Mouse (Mus musculus) heart, adult 2 months (tissue): ENCODE measurements around the gene Rps6ka5. TPM values are rescaled to one million over a fixed set of nuclear protein-coding genes. Genes with fewer than 3 reads are reported as not detected.

ENCODE experiments used
- DNase-seq, 2 experiments: peaks; one replicate each; pipeline ENCODE4 v3.0.0; 2021
- H3K27ac ChIP-seq: fragments of 200-600 bp; 2 replicates; pipeline ENCODE4 v1.8.1; 2022
- H3K27me3 ChIP-seq: fragments of 200-500 bp; 2 replicates; pipeline ENCODE4 v1.6.1; 2012; ENCODE audit warnings: mild to moderate bottlenecking, low read length, inconsistent platforms, mixed read lengths; ENCODE audit not compliant: control insufficient read depth, insufficient read depth
- H3K36me3 ChIP-seq: fragments of 200-500 bp; 2 replicates; pipeline ENCODE4 v1.6.1; 2012; ENCODE audit warnings: low read length, inconsistent platforms; ENCODE audit not compliant: control insufficient read depth, insufficient read depth
- H3K4me1 ChIP-seq: fragments of 200-500 bp; 2 replicates; pipeline ENCODE4 v1.6.1; 2011; ENCODE audit warnings: low read length; ENCODE audit not compliant: control insufficient read depth, insufficient read depth
- H3K4me3 ChIP-seq: fragments of 200-600 bp; 2 replicates; pipeline ENCODE4 v1.8.1; 2022
- H3K79me2 ChIP-seq: fragments of 200-500 bp; replicated peaks from 2 replicates; pipeline ENCODE4 v1.6.1; 2012; ENCODE audit warnings: mild to moderate bottlenecking, inconsistent platforms, low read length, moderate library complexity, mixed read lengths; ENCODE audit not compliant: control insufficient read depth, insufficient read depth
- H3K9ac ChIP-seq: fragments of 200-500 bp; 2 replicates; pipeline ENCODE4 v1.6.1; 2012; ENCODE audit warnings: low read depth, mild to moderate bottlenecking, control low read depth, inconsistent platforms, low read length, mixed read lengths
- CTCF ChIP-seq: fragments of 200-600 bp; IDR thresholded peaks from 2 replicates; pipeline ENCODE4 v1.8.1; 2022; ENCODE audit warnings: antibody characterized with exemption, mild to moderate bottlenecking, moderate library complexity
- EP300 ChIP-seq: fragments of 200-500 bp; IDR thresholded peaks from 2 replicates; pipeline ENCODE4 v1.6.1; 2011; ENCODE audit warnings: low read depth, low read length, control low read depth; ENCODE audit not compliant: insufficient read depth
- POLR2A ChIP-seq: fragments of 200-500 bp; IDR thresholded peaks from 2 replicates; pipeline ENCODE4 v1.6.1; 2011; ENCODE audit warnings: mild to moderate bottlenecking, low read depth, low read length, control low read depth; ENCODE audit not compliant: insufficient read depth
- WGBS: fragments of 180-500 bp; shearing (Covaris S2); methylation state at CpG from one replicate; pipeline ENCODE4 v1.1.7; 2018; 5-methylcytosine and 5-hydroxymethylcytosine counted together
- intact Hi-C: fragments of 180-260 bp; cut with DNase I; formaldehyde crosslinking; loops from one replicate; pipeline ENCODE4 v1.15.1; 2025
- polyA plus RNA-seq: library from polyadenylated mRNA; depleted of rRNA; stranded (reverse); fragments of >200 nt; gene quantifications from 2 replicates; pipeline ENCODE4 v1.2.3, GENCODE M21; 2012
- total RNA-seq, 2 experiments: library from RNA; stranded (reverse); gene quantifications; 2 replicates each; pipeline ENCODE4 v1.2.3; 2021

Rps6ka5 gene
- total and polyA plus RNA-seq, 3 experiments = 2.1 to 13.5 (median 10.8) TPM

DNA sequence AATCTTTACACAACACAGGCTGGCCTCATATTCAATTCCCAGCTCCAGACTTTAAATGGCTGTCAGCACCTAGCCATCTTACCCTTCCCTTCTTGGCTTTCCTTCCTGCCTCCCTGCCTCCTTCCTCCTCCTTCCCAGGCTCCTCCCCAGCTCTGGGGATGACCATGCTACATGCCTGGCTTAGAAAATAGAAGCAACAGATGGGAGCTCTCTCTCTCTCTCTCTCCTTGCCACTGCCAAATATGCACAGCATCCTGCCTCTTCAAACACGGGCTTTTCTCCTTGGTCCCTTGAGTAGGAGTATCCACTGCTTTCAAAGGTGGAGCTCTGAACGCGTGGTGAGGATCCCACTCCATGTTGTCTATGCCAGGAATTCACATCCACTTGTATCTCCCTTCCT lies 44.0 kb upstream of the Rps6ka5 start:
- Histone ChIP-seq H3K4me3 (no peak overlapping the region), H3K27me3 (no peaks in the 10 kb centered on the region), H3K27ac (no peak overlapping the region), H3K9ac (no peak overlapping the region), H3K4me1 (peaks cover 13% of the 10 kb centered on the region), H3K36me3 (no peaks in the 10 kb centered on the region), H3K79me2 (no peaks in the 10 kb centered on the region)
- no peak for DNase-seq
- intact Hi-C loops = loop anchor here (10.0 kb wide), 1 partner anchor 244 kb away; no protein-coding TSS in a partner anchor
- TF ChIP-seq EP300 (no peak), POLR2A (no peak), CTCF (no peak)
- WGBS = 49% methylated on average over 3 of the region's 3 CpGs

- no peaks in the 10 kb centered on the region for H3K79me2 ChIP-seq
- no peaks in the 10 kb centered on the region for H3K36me3 ChIP-seq
- H3K27me3 ChIP-seq = no peaks in the 10 kb centered on the region
- no peak overlapping the region for H3K27ac ChIP-seq
- no peak for DNase-seq
- H3K4me1 ChIP-seq = peaks cover 11% of the 10 kb centered on the region
- 93% methylated on average over 6 of the region's 6 CpGs for WGBS
- no peak overlapping the region for H3K4me3 ChIP-seq
- no peak overlapping the region for H3K9ac ChIP-seq
- intact Hi-C loops = loop anchor here (10.0 kb wide), 1 partner anchor 245 kb away; no protein-coding TSS in a partner anchor
- TF ChIP-seq CTCF = no peak
- no peak for TF ChIP-seq POLR2A
- no peak for TF ChIP-seq EP300
Observed at GRCm38 (mm10) chr12:100769871-100770270, 43.1 kb upstream of the Rps6ka5 start.

DNA sequence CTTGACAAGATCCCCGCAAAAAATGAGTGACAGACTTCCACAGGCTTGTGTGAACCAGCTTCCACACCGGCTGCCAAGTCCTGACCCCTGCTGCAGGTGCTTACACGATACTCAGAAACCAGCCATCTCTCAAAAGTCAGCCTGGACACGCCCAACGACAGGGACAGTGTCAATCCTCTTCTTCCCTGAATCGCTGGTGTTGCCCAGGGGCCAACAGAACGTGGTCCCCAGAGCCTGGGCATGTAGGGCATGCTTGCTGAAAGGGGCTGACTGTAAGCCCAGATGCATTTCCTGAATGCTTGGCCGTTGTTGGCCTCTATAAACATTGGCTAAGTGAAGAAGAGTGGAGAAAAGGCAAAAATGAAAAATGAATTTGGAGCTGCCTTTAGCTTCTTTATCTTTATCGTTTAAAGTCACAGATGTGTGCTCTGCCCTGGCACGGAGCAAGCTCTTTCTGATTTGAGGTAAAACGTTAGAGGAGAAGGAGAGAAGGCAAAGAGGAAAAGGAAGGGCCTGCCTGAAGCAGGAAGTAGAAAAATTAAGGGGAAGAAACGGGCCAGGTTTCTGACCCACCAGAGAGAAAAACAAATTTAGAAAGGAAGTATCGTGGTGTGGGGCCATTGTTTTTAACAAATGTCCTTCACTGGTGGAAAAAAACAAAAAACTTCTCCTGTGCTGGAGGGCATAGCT lies 37.7 kb upstream of the Rps6ka5 start:
- H3K79me2 ChIP-seq = no peaks in the 10 kb centered on the region
- intact Hi-C loops = no loop called here
- no peaks in the 10 kb centered on the region for H3K4me1 ChIP-seq
- DNase-seq = no peak
- H3K36me3 ChIP-seq = no peaks in the 10 kb centered on the region
- no peak overlapping the region for H3K4me3 ChIP-seq
- 45% methylated on average over 13 of the region's 13 CpGs for WGBS
- no peak overlapping the region for H3K9ac ChIP-seq
- H3K27me3 ChIP-seq = no peaks in the 10 kb centered on the region
- TF ChIP-seq CTCF (no peak), POLR2A (no peak), EP300 (no peak)
- H3K27ac ChIP-seq = no peak overlapping the region

GRCm38 (mm10) chr12:100762663-100763425 lies 36.1 kb upstream of the Rps6ka5 start:
- H3K36me3 ChIP-seq = no peaks in the 10 kb centered on the region
- DNase-seq = no peak
- no peaks in the 10 kb centered on the region for H3K4me1 ChIP-seq
- H3K79me2 ChIP-seq = no peaks in the 10 kb centered on the region
- H3K27ac ChIP-seq = no peak overlapping the region
- no peak overlapping the region for H3K4me3 ChIP-seq
- H3K9ac ChIP-seq = no peak overlapping the region
- 56% methylated on average over 11 of the region's 11 CpGs for WGBS
- no peak for TF ChIP-seq POLR2A
- TF ChIP-seq CTCF = no peak
- no peak for TF ChIP-seq EP300
- H3K27me3 ChIP-seq = no peaks in the 10 kb centered on the region
- intact Hi-C loops = no loop called here

GRCm38 (mm10) chr12:100757427-100757826 lies 30.6 kb upstream of the Rps6ka5 start:
- no peak overlapping the region for H3K9ac ChIP-seq
- no peak for TF ChIP-seq CTCF
- TF ChIP-seq POLR2A = no peak
- TF ChIP-seq EP300 = no peak
- no peak for DNase-seq
- H3K27me3 ChIP-seq = no peaks in the 10 kb centered on the region
- WGBS = 78% methylated on average over 4 of the region's 4 CpGs
- H3K27ac ChIP-seq = no peak overlapping the region
- H3K4me3 ChIP-seq = no peak overlapping the region
- H3K36me3 ChIP-seq = no peaks in the 10 kb centered on the region
- H3K79me2 ChIP-seq = no peaks in the 10 kb centered on the region
- no peaks in the 10 kb centered on the region for H3K4me1 ChIP-seq
- intact Hi-C loops = no loop called here

DNA sequence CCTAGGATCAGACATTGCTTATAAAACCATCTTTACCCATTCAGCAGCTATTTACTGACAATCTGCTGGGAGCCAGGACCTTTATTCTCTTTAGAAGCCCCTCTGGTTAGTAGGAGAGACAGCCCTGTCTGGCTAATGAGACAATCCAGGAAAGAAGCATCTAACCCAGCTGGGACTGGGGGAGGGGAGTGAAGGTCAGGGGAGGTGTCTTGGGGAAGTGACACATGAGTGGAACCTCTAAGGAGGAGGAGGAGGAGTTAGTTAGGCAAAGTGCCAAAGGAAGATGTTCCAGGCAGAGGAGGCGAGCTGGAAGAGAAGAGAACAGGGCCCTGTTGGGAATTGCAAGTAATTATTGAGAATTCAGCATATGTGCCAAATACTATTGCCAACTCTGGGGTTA lies 26.9 kb upstream of the Rps6ka5 start:
- H3K27ac ChIP-seq = no peak overlapping the region
- H3K79me2 ChIP-seq = no peaks in the 10 kb centered on the region
- no peaks in the 10 kb centered on the region for H3K36me3 ChIP-seq
- no peak overlapping the region for H3K4me3 ChIP-seq
- no peak overlapping the region for H3K9ac ChIP-seq
- no peaks in the 10 kb centered on the region for H3K27me3 ChIP-seq
- 63% methylated on average over 1 of the region's 1 CpGs for WGBS
- intact Hi-C loops = no loop called here
- no peak for DNase-seq
- H3K4me1 ChIP-seq = no peaks in the 10 kb centered on the region
- TF ChIP-seq POLR2A = no peak
- TF ChIP-seq CTCF = no peak
- no peak for TF ChIP-seq EP300
